Mouse (Mus musculus) frontal cortex, postnatal 36 days (tissue): Measurements from ENCODE around the gene Syp.

Experiments
- DNase-seq, 2 experiments: peaks; one replicate each; pipeline ENCODE4 v3.0.0; 2022; ENCODE audit warnings: low spot score in 2 of 2

The Syp gene

GRCm38 (mm10) chrX:7662936-7663335 lies 24.7 kb downstream of the Syp start:
- DNase-seq, result no peak

GRCm38 (mm10) chrX:7664791-7665190 lies 26.5 kb downstream of the Syp start:
- DNase-seq, result no peak

- no peak for DNase-seq
These were observed 27.6 kb downstream of the Syp start for GRCm38 (mm10) chrX:7665739-7666502.

- DNase-seq, result peak in 1 of 2 experiments; percentile 30
These were observed 32.2 kb downstream of the Syp start for GRCm38 (mm10) chrX:7670390-7670881.

- no peak for DNase-seq
These were observed 32.8 kb downstream of the Syp start, which contains the start of gene Plp2 for GRCm38 (mm10) chrX:7670921-7671623. Gene Plp2, minus strand, starts transcription at chrX:7671390.

GRCm38 (mm10) chrX:7672739-7673138 lies 34.5 kb downstream of the Syp start:
- no peak for DNase-seq

GRCm38 (mm10) chrX:7673578-7674281 lies 35.5 kb downstream of the Syp start:
- no peak for DNase-seq

- DNase-seq, result no peak
These were observed 36.2 kb downstream of the Syp start for GRCm38 (mm10) chrX:7674284-7675000.

GRCm38 (mm10) chrX:7675001-7675380 lies 36.7 kb downstream of the Syp start:
- DNase-seq, result no peak

- no peak for DNase-seq
These were observed 40.7 kb downstream of the Syp start for GRCm38 (mm10) chrX:7678986-7679385.

- peak; percentile 80 to 89 for DNase-seq
These were observed 41.3 kb downstream of the Syp start for GRCm38 (mm10) chrX:7679405-7680056.

- DNase-seq, result no peak
These were observed 41.8 kb downstream of the Syp start for GRCm38 (mm10) chrX:7680057-7680412.

GRCm38 (mm10) chrX:7680864-7681263 lies 42.6 kb downstream of the Syp start, which contains the start of gene Magix:
Gene Magix, minus strand, starts transcription at chrX:7681251.
- DNase-seq, result no peak

GRCm38 (mm10) chrX:7688321-7688720 lies 50.0 kb downstream of the Syp start:
- DNase-seq, result no peak

- DNase-seq, result no peak
These were observed 52.2 kb downstream of the Syp start for GRCm38 (mm10) chrX:7690486-7690885.

GRCm38 (mm10) chrX:7692862-7693261 lies 54.6 kb downstream of the Syp start:
- DNase-seq, result no peak

- DNase-seq, result no peak
These were observed 58.2 kb downstream of the Syp start for GRCm38 (mm10) chrX:7696520-7696919.

GRCm38 (mm10) chrX:7696954-7697381 lies 58.7 kb downstream of the Syp start, which contains the start of gene Gpkow:
Gene Gpkow, plus strand, starts transcription at chrX:7697131.
- DNase-seq, result peak; percentile 77 to 88
